Mouse (Mus musculus) heart, adult 18-20 months (tissue): ENCODE data around the gene Gm13762. TPM values are rescaled to one million over a fixed set of nuclear protein-coding genes. Genes with fewer than 3 reads are reported as not detected.
"Not testable (repeated sequence)": the region's sequence is repeated elsewhere in the genome, so short reads cannot be mapped to it uniquely, and the experiment has no call there.

Source experiments
- DNase-seq, 2 experiments: peaks; one replicate each; pipeline ENCODE4 v3.0.0; 2021 to 2022; ENCODE audit warnings: mixed read lengths in 1 of 2
- long read RNA-seq, 2 experiments: library from polyadenylated mRNA; stranded (forward); transcript quantifications; one replicate each; pipeline ENCODE4 v2.0.0; 2021
- total RNA-seq, 2 experiments: library from RNA; stranded (reverse); gene quantifications; 2 replicates each; pipeline ENCODE4 v1.2.3; 2021

The Gm13762 gene
- not detected for total RNA-seq
- long read RNA-seq, experiment 1, result 0 reads
- long read RNA-seq, experiment 2, result 0 reads

DNA sequence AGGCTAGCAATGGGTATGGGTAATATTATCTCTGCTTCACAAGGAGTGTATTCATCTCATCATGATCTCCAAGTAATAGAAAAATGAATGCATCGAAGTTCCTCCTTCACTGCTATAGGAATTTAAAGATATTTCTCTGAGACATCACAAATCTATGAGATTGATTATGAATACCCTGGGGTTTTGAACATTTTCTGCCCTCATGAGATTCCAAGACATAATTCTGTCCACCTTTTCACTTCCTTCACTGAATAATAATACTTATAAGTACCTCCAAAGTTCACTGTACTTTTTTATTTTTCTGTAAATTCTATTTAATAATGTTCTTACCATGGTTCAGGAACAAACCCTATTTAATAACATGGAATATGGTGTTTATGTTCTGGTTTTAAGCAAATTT lies at the start of gene Gm13762:
Gene Gm13762 (minus strand): TSS at position 101 of the 400 bp plus-strand sequence.
- no peak for DNase-seq

GRCm38 (mm10) chr2:89021436-89021835 lies 41.4 kb upstream of the Gm13762 start:
- DNase-seq, result not testable (repeated sequence)

- no peak for DNase-seq
Observed at GRCm38 (mm10) chr2:89018240-89018639, 38.2 kb upstream of the Gm13762 start, which contains the start of gene Olfr1216. Gene Olfr1216, minus strand, starts transcription at chr2:89018340.

DNA sequence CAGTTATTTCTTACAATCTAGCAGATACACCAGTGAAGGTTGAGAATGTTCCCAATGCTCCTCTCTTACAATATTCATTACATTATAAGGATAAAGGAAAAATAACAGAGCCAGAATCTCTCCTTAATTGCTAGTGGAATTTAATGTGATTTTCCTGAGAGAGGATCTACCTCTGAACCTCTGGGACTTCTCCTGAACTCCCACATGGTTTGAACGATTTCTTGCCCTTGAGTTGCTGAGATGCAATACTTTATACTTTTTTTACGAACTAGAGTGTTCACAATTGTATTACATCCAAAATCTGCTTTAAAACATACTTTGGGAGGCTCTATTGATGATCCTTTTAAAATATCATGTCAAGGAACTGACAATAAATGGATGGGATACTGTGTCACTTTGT lies 26.8 kb upstream of the Gm13762 start, which contains the start of gene Olfr1215:
Gene Olfr1215 (minus strand): TSS at position 101 of the 400 bp plus-strand sequence.
- no peak for DNase-seq

DNA sequence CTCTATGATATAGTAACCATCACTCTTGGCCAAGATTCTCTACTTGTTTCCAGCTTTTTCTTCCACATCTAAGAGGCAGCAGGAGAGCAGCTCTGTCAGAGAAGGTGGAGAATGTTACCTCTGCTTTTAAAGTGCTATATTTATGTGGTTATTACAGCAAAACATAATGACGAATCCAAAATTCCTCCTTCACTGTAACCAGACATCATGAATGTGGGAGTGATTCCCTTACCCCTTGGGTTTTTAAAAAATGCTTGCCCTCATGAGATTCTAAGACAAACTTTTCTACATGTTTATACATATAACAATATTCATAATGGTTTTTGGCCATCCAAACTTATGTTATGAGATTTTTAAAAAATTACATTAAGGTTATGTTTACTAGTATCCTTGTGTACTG lies 12.5 kb upstream of the Gm13762 start, which contains the start of gene Olfr1214:
Gene Olfr1214 (minus strand): TSS at position 101 of the 400 bp plus-strand sequence.
- no peak for DNase-seq

DNA sequence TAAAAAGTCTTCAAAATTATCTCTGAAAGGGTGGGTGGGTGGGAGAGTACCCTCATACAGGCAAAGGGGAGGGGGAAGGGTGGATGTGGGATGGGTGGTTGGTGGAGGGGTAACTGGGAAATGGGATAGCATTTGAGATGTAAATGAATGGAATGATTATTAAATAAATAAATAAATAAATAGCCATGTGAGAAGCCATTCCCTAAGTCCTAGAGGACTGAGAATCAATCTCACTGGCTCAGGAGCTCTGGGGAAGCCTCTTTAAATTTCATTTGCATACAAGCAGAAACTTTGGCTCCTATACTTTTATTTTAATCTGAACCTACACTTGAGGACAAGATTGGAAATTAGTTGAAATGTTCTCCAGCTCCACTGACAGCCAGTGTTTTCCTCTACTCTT lies 26.4 kb downstream of the Gm13762 start, which contains the start of gene Olfr1212:
Gene Olfr1212 (plus strand): TSS at position 301 of the 400 bp plus-strand sequence.
- DNase-seq, result no peak

DNA sequence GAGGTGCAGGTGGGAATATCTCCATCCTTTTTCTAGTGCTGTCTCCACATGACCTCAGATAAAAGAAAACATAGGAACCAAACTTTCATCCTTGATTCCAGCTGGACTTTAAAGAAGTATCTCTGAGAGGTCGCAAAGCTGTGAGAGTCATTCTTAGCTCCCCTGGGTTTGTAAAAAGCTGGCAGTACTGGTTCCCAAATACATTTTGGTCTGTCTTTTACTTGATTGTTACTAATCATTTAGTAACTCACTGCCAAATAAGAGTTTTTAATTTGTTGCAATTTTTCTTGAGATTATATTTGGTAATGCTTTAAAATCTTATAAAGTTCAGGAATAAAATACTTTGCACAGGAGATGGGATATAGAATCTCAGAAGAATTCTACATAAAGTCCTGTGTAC lies 42.1 kb downstream of the Gm13762 start, which contains the start of gene Olfr1211:
Gene Olfr1211 (minus strand): TSS at position 101 of the 400 bp plus-strand sequence.
- DNase-seq, result no peak

Other genes with a start within 250 kb of the Gm13762 start
- not detected for gene Olfr1197, start 247.9 kb downstream of the Gm13762 start, total RNA-seq
- gene Olfr1198, start 228.9 kb downstream of the Gm13762 start, total RNA-seq, result not detected
- gene Olfr1199, start 219.8 kb downstream of the Gm13762 start, total RNA-seq, result not detected
- not detected for gene Olfr1200, start 209.8 kb downstream of the Gm13762 start, total RNA-seq
- gene Olfr1201, start 187.2 kb downstream of the Gm13762 start, total RNA-seq, result not detected
- gene Olfr1202, start 165.8 kb downstream of the Gm13762 start, total RNA-seq, result not detected
- gene Olfr1205, start 150.5 kb downstream of the Gm13762 start, total RNA-seq, result not detected
- gene Olfr1204, start 131.0 kb downstream of the Gm13762 start, total RNA-seq, result not detected
- not detected for gene Olfr1206, start 117.0 kb downstream of the Gm13762 start, total RNA-seq
- not detected for gene Olfr1208, start 78.0 kb downstream of the Gm13762 start, total RNA-seq
- gene Olfr1209, start 65.1 kb downstream of the Gm13762 start, total RNA-seq, result not detected
- not detected for gene Olfr1211, start 42.2 kb downstream of the Gm13762 start, total RNA-seq
- not detected for gene Olfr1212, start 26.3 kb downstream of the Gm13762 start, total RNA-seq
- gene Olfr1214, start 12.4 kb upstream of the Gm13762 start, total RNA-seq, result not detected
- not detected for gene Olfr1215, start 26.7 kb upstream of the Gm13762 start, total RNA-seq
- not detected for gene Olfr1216, start 38.1 kb upstream of the Gm13762 start, total RNA-seq
- not detected for gene Olfr1217, start 51.8 kb upstream of the Gm13762 start, total RNA-seq
- gene Olfr1218, start 80.9 kb upstream of the Gm13762 start, total RNA-seq, result not detected
- not detected for gene Olfr1219, start 103.2 kb upstream of the Gm13762 start, total RNA-seq
- gene Olfr1220, start 126.6 kb upstream of the Gm13762 start, total RNA-seq, result not detected
- not detected for gene Olfr1221, start 137.0 kb upstream of the Gm13762 start, total RNA-seq
- gene Olfr1222, start 152.8 kb upstream of the Gm13762 start, total RNA-seq, result not detected
- not detected for gene Olfr1223, start 171.3 kb upstream of the Gm13762 start, total RNA-seq
- not detected for gene Olfr1224-ps1, start 183.8 kb upstream of the Gm13762 start, total RNA-seq
- gene Olfr1225, start 194.4 kb upstream of the Gm13762 start, total RNA-seq, result not detected
- gene Olfr1226, start 219.8 kb upstream of the Gm13762 start, total RNA-seq, result not detected